Mouse (Mus musculus): Measurements from ENCODE around the gene Lrrfip2. TPM values are rescaled to one million over a fixed set of nuclear protein-coding genes. Genes with fewer than 3 reads are reported as not detected.

Gene Lrrfip2
- 38.7 and 42.1 TPM in 2 replicates for polyA plus RNA-seq (2015; fragmentation: Nextera tagmentation; extraction: Ambion mirVana)

DNA sequence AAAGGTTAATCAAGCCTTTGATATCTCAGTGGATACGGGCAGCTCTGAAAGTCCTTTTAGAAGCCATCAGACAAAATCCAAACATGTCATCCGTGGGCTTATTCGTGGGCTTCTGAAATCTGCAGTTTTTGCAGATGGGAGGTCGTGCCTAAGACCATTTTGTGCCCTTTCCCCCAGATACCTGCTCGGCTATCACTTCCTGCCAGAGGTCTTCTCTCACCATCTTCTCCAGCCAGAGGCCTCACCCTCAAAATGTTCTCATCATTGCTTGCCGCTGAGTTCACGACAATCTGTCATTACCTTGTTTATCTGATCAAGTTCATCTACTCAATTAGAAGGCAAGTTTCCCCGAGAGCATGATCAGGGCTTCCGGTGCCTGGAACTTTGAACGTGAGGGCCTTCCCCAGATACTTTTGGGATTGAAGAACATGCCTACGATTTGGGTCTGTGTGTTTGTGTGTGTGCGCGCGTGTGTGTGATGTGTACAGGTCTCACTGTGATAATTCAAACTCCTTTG lies at the start of gene Lrrfip2:
TSS of gene Lrrfip2 (plus strand) at position 467 of the 517 bp plus-strand sequence.

DNA sequence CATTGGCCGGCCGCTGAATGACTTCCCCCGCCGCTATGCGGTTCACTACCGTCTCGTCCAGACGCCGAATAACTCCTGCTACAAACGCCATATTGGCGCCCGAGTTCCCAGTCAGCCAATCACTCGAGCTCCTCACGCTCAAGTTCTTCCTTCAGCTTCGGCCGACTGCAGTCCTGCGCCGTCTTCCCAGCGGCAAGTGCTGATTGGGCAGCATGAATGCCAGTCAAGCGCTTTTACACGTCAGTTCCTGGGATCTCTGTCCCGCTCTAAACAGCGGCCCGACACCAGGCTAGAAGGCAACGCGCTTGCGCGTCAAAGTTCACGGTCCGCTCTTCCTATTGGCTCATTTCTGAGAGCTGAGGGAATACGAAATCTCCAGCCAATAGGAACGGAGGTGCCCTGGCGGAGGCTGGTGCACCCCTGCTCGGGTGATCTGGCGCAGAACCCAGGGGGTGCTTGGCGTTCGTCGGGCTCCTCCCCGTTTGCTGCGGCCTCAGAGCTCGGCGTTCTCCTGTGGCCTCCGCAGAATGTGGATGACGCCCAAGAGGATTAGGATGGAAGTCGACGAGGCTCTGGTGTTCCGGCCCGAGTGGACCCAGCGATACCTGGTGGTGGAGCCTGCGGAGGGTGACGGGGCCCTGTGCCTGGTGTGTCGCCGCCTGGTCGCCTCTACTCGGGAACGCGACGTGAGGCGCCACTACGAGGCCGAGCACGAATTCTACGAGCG lies 154.2 kb downstream of the Lrrfip2 start, which contains the start of the genes Mlh1 and Epm2aip1:
TSS of gene Mlh1 (minus strand) at position 358 of the 727 bp plus-strand sequence.
TSS of gene Epm2aip1 (plus strand) at position 496 of the 727 bp plus-strand sequence.

Other genes with a start within 250 kb of the Lrrfip2 start
- gene Als2cl, start 237.7 kb upstream of the Lrrfip2 start, polyA plus RNA-seq (2015; fragmentation: Nextera tagmentation; extraction: Ambion mirVana) = 5.5 and 6.2 TPM in 2 replicates
- 15.2 and 18.3 TPM in 2 replicates for gene Tmie, start 237.5 kb upstream of the Lrrfip2 start, polyA plus RNA-seq (2015; fragmentation: Nextera tagmentation; extraction: Ambion mirVana)
- gene Fam240a, start 200.7 kb upstream of the Lrrfip2 start, polyA plus RNA-seq (2015; fragmentation: Nextera tagmentation; extraction: Ambion mirVana) = not detected in 2 replicates
- gene Tdgf1, start 171.4 kb upstream of the Lrrfip2 start, polyA plus RNA-seq (2015; fragmentation: Nextera tagmentation; extraction: Ambion mirVana) = 1.9 and 2.5 TPM in 2 replicates
- gene Lrrc2, start 166.0 kb upstream of the Lrrfip2 start, polyA plus RNA-seq (2015; fragmentation: Nextera tagmentation; extraction: Ambion mirVana) = 3.9 TPM in 2 replicates
- not detected in 2 replicates for gene Rtp3, start 127.0 kb upstream of the Lrrfip2 start, polyA plus RNA-seq (2015; fragmentation: Nextera tagmentation; extraction: Ambion mirVana)
- gene Ltf, start 98.3 kb upstream of the Lrrfip2 start, polyA plus RNA-seq (2015; fragmentation: Nextera tagmentation; extraction: Ambion mirVana) = 0.45 and 0.98 TPM in 2 replicates
- 1.4 and 1.8 TPM in 2 replicates for gene Ccrl2, start 60.1 kb upstream of the Lrrfip2 start, polyA plus RNA-seq (2015; fragmentation: Nextera tagmentation; extraction: Ambion mirVana)
- 16.3 and 17.5 TPM in 2 replicates for gene Mlh1, start 154.2 kb downstream of the Lrrfip2 start, polyA plus RNA-seq (2015; fragmentation: Nextera tagmentation; extraction: Ambion mirVana)
- 36.0 and 39.2 TPM in 2 replicates for gene Epm2aip1, start 154.3 kb downstream of the Lrrfip2 start, polyA plus RNA-seq (2015; fragmentation: Nextera tagmentation; extraction: Ambion mirVana)
- 16.0 and 23.4 TPM in 2 replicates for gene Trank1, start 194.1 kb downstream of the Lrrfip2 start, polyA plus RNA-seq (2015; fragmentation: Nextera tagmentation; extraction: Ambion mirVana)